Mouse (Mus musculus): ENCODE results near the gene Sap30l.
"Not testable (repeated sequence)": the region's sequence is repeated elsewhere in the genome, so short reads cannot be mapped to it uniquely, and the experiment has no call there.

The Sap30l gene

DNA sequence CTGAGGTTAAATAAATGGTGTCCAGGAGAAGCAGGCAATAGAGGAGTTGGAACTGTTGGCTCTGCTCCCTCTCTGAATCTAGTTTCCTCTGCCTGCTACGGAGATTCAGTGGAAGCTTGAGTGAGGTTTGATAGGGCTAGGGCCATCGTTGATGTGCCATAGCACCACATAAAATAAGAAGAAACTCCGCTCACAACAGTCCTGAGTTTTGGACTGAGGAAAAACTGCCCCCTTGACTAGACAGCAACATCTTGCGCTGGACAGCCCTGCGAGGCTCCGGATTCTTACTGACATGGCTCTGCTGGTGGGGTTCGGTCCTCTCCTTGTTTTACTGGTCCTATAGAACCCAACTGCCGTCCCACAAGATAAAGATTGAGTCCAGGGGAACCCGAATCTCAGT is 35.0 kb downstream of the Sap30l start:
- no peaks in the 10 kb centered on the region for H3K9me3 ChIP-seq (ENCODE audit: low read length)
- TF ChIP-seq NANOG (IDR thresholded peaks at IDR 0.05; ENCODE audit: borderline replicate concordance, low read length) (no peak), CTCF (conservative IDR thresholded peaks at IDR 0.05; ENCODE audit: low read length) (no peak), POU5F1 (IDR thresholded peaks at IDR 0.05; ENCODE audit: borderline replicate concordance, low read length) (no peak)

DNA sequence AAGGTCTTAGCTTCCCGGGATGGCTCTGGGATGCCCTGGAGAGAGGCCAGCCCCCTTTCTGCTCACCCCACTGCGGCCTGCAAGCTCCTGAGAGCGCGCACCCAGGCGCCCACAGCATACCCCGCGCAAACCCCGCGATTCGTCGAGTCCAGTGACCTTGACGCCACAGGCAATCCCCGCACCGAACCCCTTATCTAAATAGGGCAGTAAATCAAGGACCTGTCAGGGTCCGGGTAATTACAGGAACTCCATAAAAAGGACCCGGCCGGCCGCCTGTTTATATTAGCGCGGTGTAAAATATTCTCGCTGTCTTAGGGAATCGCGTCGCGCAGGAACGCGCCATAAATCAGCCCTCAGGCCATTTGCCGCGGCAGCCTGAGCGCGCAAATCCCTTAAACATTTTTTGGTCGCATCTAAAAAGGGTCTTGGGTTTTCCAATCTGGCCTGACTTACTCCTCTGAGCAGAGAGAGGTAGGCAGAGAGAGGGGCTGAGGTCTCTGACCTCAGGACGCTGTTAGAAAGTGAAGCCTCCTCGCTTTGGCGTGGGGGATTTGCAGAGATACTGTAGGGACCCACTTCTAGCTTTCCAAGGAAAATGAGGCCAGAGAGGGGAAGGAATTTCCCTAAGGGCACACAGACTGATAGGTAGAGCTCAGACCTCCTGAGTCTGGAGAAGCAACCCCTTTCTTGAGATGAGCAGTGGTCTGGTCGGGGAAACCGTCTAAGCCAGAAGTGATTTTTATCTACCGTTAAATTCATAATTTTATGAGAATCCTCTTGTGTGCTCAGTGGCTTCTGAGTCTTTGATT is 35.6 kb downstream of the Sap30l start:
- peak overlapping the region; percentile 61 for H3K4me3 ChIP-seq (replicated peaks; ENCODE audit: low read length)
- H3K9me3 ChIP-seq (ENCODE audit: low read length), result no peaks in the 10 kb centered on the region
- no peak for TF ChIP-seq NANOG (IDR thresholded peaks at IDR 0.05; ENCODE audit: borderline replicate concordance, low read length)
- TF ChIP-seq POU5F1 (IDR thresholded peaks at IDR 0.05; ENCODE audit: borderline replicate concordance, low read length), result no peak
- no peak for TF ChIP-seq CTCF (conservative IDR thresholded peaks at IDR 0.05; ENCODE audit: low read length)
- H3K36me3 ChIP-seq (ENCODE audit: insufficient read depth, low read length), result no peaks in the 10 kb centered on the region
- H3K27me3 ChIP-seq (ENCODE audit: insufficient read depth, low read length), result peaks cover 88% of the 10 kb centered on the region
- peaks cover 48% of the 10 kb centered on the region for H3K4me1 ChIP-seq (replicated peaks; ENCODE audit: low read depth, low read length)

More for the DNA sequence above, 35.0 kb downstream of the Sap30l start:
- H3K4me3 ChIP-seq (replicated peaks; ENCODE audit: low read length), result peak overlapping the region; percentile 61
- H3K36me3 ChIP-seq (ENCODE audit: insufficient read depth, low read length), result no peaks in the 10 kb centered on the region
- H3K27me3 ChIP-seq (ENCODE audit: insufficient read depth, low read length), result peaks cover 92% of the 10 kb centered on the region
- H3K4me1 ChIP-seq (replicated peaks; ENCODE audit: low read depth, low read length), result peaks cover 54% of the 10 kb centered on the region

DNA sequence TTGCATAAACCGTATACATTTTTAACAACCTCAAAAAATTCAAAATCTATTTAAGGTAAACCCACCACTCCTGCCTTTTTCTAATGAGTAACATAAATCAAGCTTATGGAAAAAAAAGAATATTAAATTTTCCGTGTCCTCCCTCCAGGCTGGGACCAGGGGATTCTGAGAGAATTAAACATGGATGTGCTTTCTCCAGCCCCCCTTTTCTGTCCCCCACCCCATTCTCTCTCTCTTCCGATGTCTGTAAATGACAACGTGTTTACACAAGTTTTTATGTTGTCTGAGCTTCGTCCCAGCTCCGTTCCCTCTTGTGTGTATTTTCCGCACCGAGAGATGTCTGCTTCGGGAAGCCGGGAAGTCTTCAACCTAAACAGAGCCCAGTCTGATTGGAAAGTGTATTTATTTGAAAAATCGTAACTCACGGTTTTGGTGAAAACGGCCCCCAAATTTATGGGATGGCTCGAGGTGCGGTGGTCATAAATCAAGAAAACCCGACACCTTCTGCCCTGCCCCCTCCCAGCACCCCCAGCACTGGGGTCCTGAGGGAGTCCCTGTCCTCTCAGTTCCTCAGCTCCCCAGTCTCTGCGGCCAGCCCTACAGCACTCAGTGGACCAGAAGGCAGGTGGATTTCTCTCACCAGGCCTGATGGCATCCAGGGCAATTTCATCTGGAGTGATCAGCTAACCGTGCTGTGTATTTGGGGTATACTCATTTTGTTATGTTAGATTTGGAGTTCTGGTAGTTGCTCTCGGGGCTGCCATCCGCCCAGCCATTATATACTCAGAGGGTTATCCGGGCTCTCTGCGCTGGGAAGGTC is 36.6 kb downstream of the Sap30l start:
- Histone ChIP-seq H3K27me3 (ENCODE audit: insufficient read depth, low read length) (peaks cover 78% of the 10 kb centered on the region), H3K9me3 (ENCODE audit: low read length) (no peaks in the 10 kb centered on the region), H3K36me3 (ENCODE audit: insufficient read depth, low read length) (no peaks in the 10 kb centered on the region), H3K4me3 (replicated peaks; ENCODE audit: low read length) (no peak overlapping the region), H3K4me1 (replicated peaks; ENCODE audit: low read depth, low read length) (peaks cover 38% of the 10 kb centered on the region)
- no peak for TF ChIP-seq NANOG (IDR thresholded peaks at IDR 0.05; ENCODE audit: borderline replicate concordance, low read length)
- no peak for TF ChIP-seq POU5F1 (IDR thresholded peaks at IDR 0.05; ENCODE audit: borderline replicate concordance, low read length)
- no peak for TF ChIP-seq CTCF (conservative IDR thresholded peaks at IDR 0.05; ENCODE audit: low read length)

DNA sequence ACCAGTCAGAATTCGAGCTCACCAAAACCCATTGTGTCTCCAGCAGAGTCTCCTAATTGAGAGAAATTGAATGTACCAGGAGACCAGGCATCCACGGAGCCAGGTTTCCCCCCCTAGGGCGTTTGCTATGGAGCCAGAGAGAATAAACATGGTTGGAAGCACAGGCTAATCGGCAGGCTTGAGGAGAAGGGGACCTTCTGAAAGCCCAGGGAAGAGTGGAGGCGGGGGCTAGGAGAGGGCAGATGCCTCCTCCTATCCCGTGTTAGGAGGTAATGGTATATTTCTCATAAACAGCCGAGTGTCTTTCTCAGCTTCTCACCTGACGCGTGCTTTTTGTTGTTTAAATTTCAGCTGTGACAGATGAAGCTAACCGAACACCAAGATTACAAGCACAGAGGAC is 39.5 kb downstream of the Sap30l start:
- no peaks in the 10 kb centered on the region for H3K9me3 ChIP-seq (ENCODE audit: low read length)
- H3K4me3 ChIP-seq (replicated peaks; ENCODE audit: low read length), result no peak overlapping the region
- peaks cover 27% of the 10 kb centered on the region for H3K4me1 ChIP-seq (replicated peaks; ENCODE audit: low read depth, low read length)
- TF ChIP-seq NANOG (IDR thresholded peaks at IDR 0.05; ENCODE audit: borderline replicate concordance, low read length), result no peak
- no peak for TF ChIP-seq CTCF (conservative IDR thresholded peaks at IDR 0.05; ENCODE audit: low read length)
- no peak for TF ChIP-seq POU5F1 (IDR thresholded peaks at IDR 0.05; ENCODE audit: borderline replicate concordance, low read length)
- peaks cover 51% of the 10 kb centered on the region for H3K27me3 ChIP-seq (ENCODE audit: insufficient read depth, low read length)
- H3K36me3 ChIP-seq (ENCODE audit: insufficient read depth, low read length), result no peaks in the 10 kb centered on the region

DNA sequence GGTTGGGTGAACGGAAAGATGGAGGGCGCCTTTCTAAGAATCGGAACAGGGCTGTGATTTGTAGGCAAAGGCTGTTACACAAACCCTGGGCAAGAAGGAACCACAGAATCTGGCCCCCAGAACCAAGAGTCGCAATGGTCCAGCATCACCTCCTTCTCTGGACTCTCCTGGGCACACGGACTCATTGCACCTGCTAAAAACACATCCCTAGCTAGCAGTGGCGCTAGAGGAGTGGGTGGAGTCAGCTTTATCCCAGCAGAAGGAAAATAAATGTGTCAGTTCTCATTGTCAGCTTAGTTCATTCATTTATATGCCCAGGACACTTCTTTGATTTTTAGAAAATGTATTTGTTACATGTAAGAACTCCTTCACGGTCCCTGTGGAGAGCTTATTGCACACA is 40.0 kb downstream of the Sap30l start:
- no peak for TF ChIP-seq NANOG (IDR thresholded peaks at IDR 0.05; ENCODE audit: borderline replicate concordance, low read length)
- no peak for TF ChIP-seq CTCF (conservative IDR thresholded peaks at IDR 0.05; ENCODE audit: low read length)
- no peak for TF ChIP-seq POU5F1 (IDR thresholded peaks at IDR 0.05; ENCODE audit: borderline replicate concordance, low read length)
- Histone ChIP-seq H3K4me1 (replicated peaks; ENCODE audit: low read depth, low read length) (peaks cover 26% of the 10 kb centered on the region), H3K4me3 (replicated peaks; ENCODE audit: low read length) (no peak overlapping the region), H3K27me3 (ENCODE audit: insufficient read depth, low read length) (peaks cover 47% of the 10 kb centered on the region), H3K9me3 (ENCODE audit: low read length) (no peaks in the 10 kb centered on the region), H3K36me3 (ENCODE audit: insufficient read depth, low read length) (no peaks in the 10 kb centered on the region)

DNA sequence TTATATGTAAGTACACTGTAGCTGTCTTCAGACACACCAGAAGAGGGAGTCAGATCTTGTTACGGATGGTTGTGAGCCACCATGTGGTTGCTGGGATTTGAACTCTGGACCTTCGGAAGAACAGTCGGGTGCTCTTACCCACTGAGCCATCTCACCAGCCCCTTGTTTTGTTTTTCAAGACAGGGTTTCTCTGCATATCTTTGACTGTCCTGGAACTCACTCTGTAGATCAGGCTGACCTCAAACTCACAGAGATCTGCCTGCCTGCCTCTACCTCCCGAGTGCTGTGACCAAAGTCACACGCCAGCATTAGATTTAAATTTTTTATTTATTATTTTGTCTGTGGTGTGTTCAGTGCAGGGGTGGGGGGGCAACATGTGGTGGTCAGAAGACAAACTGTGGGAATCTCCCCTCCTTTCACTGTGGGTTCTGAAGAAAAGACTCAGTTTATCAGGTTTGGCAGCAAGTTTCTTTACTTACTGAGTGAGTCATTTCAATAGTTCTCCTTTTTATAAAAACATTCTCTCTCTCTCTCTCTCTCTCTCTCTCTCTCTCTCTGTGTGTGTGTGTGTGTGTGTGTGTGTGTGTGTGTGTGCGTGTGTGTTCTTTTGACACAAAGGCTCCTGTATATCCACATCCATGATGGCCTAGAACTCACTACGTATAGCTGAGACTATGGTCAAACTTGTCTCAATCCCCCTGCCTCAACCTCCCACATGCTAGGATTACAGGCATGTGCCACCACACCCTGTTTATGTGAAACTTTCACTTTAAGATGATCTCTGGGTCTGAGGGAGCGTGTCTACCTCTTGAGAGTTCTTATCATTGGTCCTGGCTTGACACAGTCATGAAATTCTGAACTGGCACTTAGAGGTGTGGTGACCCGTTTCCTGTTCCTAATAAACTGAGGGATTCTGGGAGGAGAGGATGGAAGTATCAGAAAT is 45.3 kb downstream of the Sap30l start:
- not testable (repeated sequence) for H3K9me3 ChIP-seq (ENCODE audit: low read length); H3K36me3 ChIP-seq (ENCODE audit: insufficient read depth, low read length); H3K4me3 ChIP-seq (replicated peaks; ENCODE audit: low read length)
- Histone ChIP-seq H3K4me1 (replicated peaks; ENCODE audit: low read depth, low read length) (peaks cover 39% of the 10 kb centered on the region), H3K27me3 (ENCODE audit: insufficient read depth, low read length) (peaks cover 23% of the 10 kb centered on the region)

DNA sequence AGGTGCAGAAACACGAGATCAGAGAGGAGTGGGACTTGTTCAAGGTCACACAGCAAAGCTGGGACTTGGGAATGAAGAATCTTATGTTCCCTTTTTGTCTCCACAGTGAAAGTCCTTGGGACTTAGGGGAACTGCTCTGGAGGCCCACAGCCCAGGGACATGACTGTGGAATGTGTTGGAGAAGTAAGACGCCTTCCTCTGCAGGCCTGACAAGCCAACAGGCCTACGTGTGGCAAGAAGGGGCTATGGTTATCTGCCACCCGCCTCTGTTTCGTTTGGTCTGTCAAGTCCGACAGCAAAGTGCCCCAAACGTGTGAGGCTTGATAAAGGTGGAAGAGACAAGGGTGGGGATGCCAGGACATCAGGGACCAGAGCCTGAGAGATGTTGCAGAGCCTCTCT is 46.0 kb downstream of the Sap30l start:
- H3K36me3 ChIP-seq (ENCODE audit: insufficient read depth, low read length), result no peaks in the 10 kb centered on the region
- peaks cover 39% of the 10 kb centered on the region for H3K4me1 ChIP-seq (replicated peaks; ENCODE audit: low read depth, low read length)
- H3K9me3 ChIP-seq (ENCODE audit: low read length), result no peaks in the 10 kb centered on the region
- TF ChIP-seq CTCF (conservative IDR thresholded peaks at IDR 0.05; ENCODE audit: low read length) (no peak), NANOG (IDR thresholded peaks at IDR 0.05; ENCODE audit: borderline replicate concordance, low read length) (no peak), POU5F1 (IDR thresholded peaks at IDR 0.05; ENCODE audit: borderline replicate concordance, low read length) (no peak)
- H3K4me3 ChIP-seq (replicated peaks; ENCODE audit: low read length), result no peak overlapping the region
- peaks cover 23% of the 10 kb centered on the region for H3K27me3 ChIP-seq (ENCODE audit: insufficient read depth, low read length)

DNA sequence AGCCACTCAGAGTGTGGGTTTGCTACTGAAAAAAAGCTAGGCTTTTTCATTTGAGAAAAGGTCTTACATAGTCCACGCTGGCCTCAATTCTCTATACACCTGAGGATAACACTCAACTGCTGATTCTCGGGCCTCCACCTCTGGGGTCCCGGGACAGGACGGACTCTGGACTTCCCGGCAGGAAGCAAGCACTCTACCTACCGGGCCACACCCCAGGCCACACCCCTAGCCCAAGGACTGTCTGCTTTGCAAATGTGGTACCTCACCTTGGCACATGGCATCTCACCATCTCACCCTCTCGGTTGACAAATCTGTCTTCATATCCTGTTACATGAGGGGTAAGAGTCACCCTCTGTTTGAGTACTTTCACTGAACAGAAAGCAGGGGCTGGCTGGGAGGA is 48.9 kb downstream of the Sap30l start:
- H3K27me3 ChIP-seq (ENCODE audit: insufficient read depth, low read length), result peaks cover 23% of the 10 kb centered on the region
- H3K4me1 ChIP-seq (replicated peaks; ENCODE audit: low read depth, low read length), result peaks cover 39% of the 10 kb centered on the region
- H3K9me3 ChIP-seq (ENCODE audit: low read length), result no peaks in the 10 kb centered on the region
- peak overlapping the region; percentile 23 for H3K4me3 ChIP-seq (replicated peaks; ENCODE audit: low read length)
- H3K36me3 ChIP-seq (ENCODE audit: insufficient read depth, low read length), result no peaks in the 10 kb centered on the region
- no peak for TF ChIP-seq NANOG (IDR thresholded peaks at IDR 0.05; ENCODE audit: borderline replicate concordance, low read length)
- no peak for TF ChIP-seq CTCF (conservative IDR thresholded peaks at IDR 0.05; ENCODE audit: low read length)
- no peak for TF ChIP-seq POU5F1 (IDR thresholded peaks at IDR 0.05; ENCODE audit: borderline replicate concordance, low read length)

Measured in E14TG2a.4 (cell line).